Mouse (Mus musculus): ENCODE data around the gene Snx9. TPM values are rescaled to one million over a fixed set of nuclear protein-coding genes. Genes with fewer than 3 reads are reported as not detected.
A peak's percentile ranks its signal among the peaks of the same experiment; 100 is the strongest.

Snx9 gene
- polyA plus RNA-seq, 1 experiment from 2014 or later, result 29.6 TPM

DNA sequence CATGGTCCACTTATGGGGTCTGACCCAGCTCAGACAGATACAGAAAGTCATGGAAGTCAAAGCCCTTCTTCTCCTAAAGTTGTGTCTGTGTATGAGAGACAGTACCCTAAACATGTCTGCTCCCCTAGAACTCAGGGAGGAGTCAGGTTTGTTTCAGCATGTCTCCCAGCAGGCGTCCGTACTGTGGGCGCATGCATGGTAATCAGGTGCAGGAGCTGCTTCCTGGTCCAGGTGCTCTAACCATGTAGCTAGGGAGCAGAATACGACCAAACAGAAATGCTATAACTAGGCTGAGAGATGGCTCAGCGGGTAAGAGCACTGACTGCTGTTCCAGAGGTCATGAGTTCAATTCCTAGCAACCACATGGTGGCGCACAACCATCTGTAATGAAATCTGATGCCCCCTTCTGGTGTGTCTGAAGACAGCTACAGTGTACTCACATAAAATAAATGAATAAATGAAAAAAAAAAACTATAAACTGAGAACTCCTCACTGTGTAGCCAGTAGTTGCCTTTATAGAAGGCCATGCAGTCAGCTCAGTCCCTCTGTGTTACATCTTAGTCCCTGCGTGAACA is 52.5 kb downstream of the Snx9 start:
- Histone ChIP-seq H3K27me3 (ENCODE audit: control insufficient read depth, insufficient read depth, low read length) (no peaks in the 10 kb centered on the region), H3K9ac (ENCODE audit: low read length) (no peak overlapping the region), H3K36me3 (ENCODE audit: control insufficient read depth, insufficient read depth, low read length) (peaks cover 39% of the 10 kb centered on the region), H3K4me1 (ENCODE audit: control insufficient read depth in 2 of 2, insufficient read depth in 2 of 2, low read length in 2 of 2) (peaks cover 2 to 7% of the 10 kb centered on the region in 2 experiments; a peak in 2 of 4 replicates), H3K4me3 (ENCODE audit: control insufficient read depth in 1 of 2, insufficient read depth in 1 of 2, low read depth in 1 of 2, low read length in 2 of 2) (no peak overlapping the region), H3K4me2 (ENCODE audit: low read length) (no peak overlapping the region), H3K9me3 (ENCODE audit: control insufficient read depth, low read length) (no peaks in the 10 kb centered on the region), H3K27ac (replicated peaks in 1 of 2; ENCODE audit: control insufficient read depth in 1 of 2, insufficient read depth in 1 of 2, low read depth in 2 of 2, low read length in 2 of 2) (peak overlapping the region; percentile 31 to 34)
- ATAC-seq (ENCODE audit: insufficient number of reproducible peaks, insufficient read depth, low FRiP score, low read depth), result no peak
- WGBS, result 82% methylated on average over 7 of the region's 7 CpGs

DNA sequence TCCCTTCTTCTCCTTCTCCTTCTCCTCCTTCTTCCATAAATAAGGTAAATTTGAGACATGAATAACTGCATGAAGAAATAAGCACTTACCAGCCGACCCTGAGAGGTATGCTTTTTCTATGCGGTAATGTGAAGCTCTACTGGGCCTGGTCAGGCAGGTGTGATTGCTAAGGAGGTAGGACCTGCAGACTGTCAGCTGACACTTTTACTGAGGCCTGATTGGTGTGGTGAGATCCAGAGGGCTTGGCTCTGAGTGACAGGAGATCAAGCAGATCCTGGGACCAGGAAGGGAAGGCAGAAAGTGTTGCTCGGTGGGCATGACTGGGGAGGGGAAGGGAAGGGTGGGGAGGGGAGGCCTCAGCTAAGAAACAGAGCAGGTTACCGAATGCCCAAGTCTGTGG is 54.9 kb downstream of the Snx9 start:
- ATAC-seq (ENCODE audit: insufficient number of reproducible peaks, insufficient read depth, low FRiP score, low read depth), result no peak
- peaks cover 0 to 4% of the 10 kb centered on the region in 2 experiments; a peak in 1 of 4 replicates for H3K4me1 ChIP-seq (ENCODE audit: control insufficient read depth in 2 of 2, insufficient read depth in 2 of 2, low read length in 2 of 2)
- H3K36me3 ChIP-seq (ENCODE audit: control insufficient read depth, insufficient read depth, low read length), result peaks cover 45% of the 10 kb centered on the region
- no peaks in the 10 kb centered on the region for H3K27me3 ChIP-seq (ENCODE audit: control insufficient read depth, insufficient read depth, low read length)
- H3K4me2 ChIP-seq (ENCODE audit: low read length), result no peak overlapping the region
- H3K27ac ChIP-seq (replicated peaks in 1 of 2; ENCODE audit: control insufficient read depth in 1 of 2, insufficient read depth in 1 of 2, low read depth in 2 of 2, low read length in 2 of 2), result no peak overlapping the region
- no peaks in the 10 kb centered on the region for H3K9me3 ChIP-seq (ENCODE audit: control insufficient read depth, low read length)
- no peak overlapping the region for H3K4me3 ChIP-seq (ENCODE audit: control insufficient read depth in 1 of 2, insufficient read depth in 1 of 2, low read depth in 1 of 2, low read length in 2 of 2)
- H3K9ac ChIP-seq (ENCODE audit: low read length), result no peak overlapping the region
- 59% methylated on average over 4 of the region's 4 CpGs for WGBS

DNA sequence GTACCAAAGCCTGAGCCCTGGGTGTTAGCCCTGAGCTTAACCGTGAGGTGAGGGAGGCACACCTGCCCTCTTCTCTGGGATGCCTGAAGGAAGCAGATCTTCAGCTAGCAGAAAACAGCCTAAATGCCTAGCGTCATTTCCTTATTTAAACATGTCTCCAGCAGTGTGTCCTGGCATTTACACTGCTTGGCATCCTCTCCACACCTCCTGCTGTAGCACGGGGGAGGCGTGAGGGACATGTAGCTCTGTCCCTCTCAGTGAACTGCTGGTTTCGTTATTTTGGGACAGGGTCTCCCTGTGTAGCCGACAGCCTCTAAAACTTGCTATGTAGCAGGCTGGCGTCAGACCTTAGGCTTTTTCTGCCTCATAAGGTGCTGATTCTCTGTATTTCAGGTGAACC is 55.5 kb downstream of the Snx9 start:
- Histone ChIP-seq H3K9ac (ENCODE audit: low read length) (no peak overlapping the region), H3K4me1 (ENCODE audit: control insufficient read depth in 2 of 2, insufficient read depth in 2 of 2, low read length in 2 of 2) (peaks cover 0 to 4% of the 10 kb centered on the region in 2 experiments; a peak in 1 of 4 replicates), H3K4me2 (ENCODE audit: low read length) (no peak overlapping the region), H3K4me3 (ENCODE audit: control insufficient read depth in 1 of 2, insufficient read depth in 1 of 2, low read depth in 1 of 2, low read length in 2 of 2) (no peak overlapping the region), H3K27me3 (ENCODE audit: control insufficient read depth, insufficient read depth, low read length) (no peaks in the 10 kb centered on the region), H3K36me3 (ENCODE audit: control insufficient read depth, insufficient read depth, low read length) (peaks cover 47% of the 10 kb centered on the region), H3K9me3 (ENCODE audit: control insufficient read depth, low read length) (no peaks in the 10 kb centered on the region), H3K27ac (replicated peaks in 1 of 2; ENCODE audit: control insufficient read depth in 1 of 2, insufficient read depth in 1 of 2, low read depth in 2 of 2, low read length in 2 of 2) (no peak overlapping the region)
- 68% methylated on average over 7 of the region's 7 CpGs for WGBS
- ATAC-seq (ENCODE audit: insufficient number of reproducible peaks, insufficient read depth, low FRiP score, low read depth), result no peak

DNA sequence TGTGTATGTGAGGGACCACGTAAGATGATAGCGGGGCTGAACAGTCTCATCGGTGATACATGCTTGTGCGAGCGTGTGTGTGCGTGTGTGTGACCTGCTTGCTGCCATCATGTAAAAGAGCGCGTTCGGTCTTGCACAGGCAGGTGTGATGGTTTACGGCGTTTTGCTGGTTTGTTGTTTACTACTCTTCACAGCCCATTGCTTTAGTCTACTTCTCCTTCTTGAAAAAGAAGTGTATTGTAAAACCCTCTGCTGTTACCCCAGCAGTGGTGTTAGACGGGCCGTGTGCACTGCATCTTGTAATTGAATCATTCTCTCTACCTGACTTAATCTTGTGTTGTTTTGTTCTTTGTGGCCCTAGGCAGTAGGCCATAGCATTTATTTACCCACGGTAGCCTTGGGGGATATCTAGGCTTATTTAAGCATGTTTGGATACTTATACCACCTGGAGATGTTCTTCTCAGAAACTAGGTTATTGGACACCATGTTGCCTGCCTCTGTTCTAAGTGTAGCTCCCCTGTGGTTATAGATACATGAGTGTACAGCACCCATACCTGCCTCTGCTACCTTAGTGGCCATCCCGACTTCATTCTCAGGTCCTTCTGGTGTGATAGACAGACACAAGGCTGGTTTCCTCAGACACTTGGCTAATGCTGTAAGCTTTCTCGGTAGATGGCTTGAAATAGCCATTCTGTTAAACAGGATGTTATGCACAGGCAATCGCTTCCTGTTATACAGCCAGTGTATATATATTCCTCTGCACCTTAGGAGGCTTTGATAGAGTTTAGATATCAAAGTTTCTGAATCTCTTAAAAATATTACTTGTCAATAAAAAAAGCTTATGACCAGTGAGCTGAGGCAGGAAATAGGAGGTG is 56.4 kb downstream of the Snx9 start:
- 91% methylated on average over 17 of the region's 17 CpGs for WGBS

DNA sequence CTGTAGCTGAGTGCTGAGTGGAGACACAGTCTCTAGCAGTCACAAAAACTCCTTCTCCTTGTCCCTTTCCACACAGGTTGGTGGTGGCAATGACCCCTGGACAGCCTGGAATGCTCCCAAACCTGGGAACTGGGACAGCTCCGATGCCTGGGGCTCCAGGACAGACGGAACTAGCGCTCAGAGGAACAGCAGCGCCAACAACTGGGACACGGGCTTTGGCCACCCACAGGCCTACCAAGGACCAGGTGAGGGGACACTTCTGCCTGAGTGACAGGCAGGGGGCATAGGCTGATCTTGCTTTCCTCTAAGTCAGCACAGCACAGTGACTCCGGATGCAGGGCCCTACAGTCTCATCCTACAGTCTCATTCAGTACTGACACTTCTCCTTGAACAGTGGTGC is 58.1 kb downstream of the Snx9 start:
- Histone ChIP-seq H3K27ac (replicated peaks in 1 of 2; ENCODE audit: control insufficient read depth in 1 of 2, insufficient read depth in 1 of 2, low read depth in 2 of 2, low read length in 2 of 2) (no peak overlapping the region), H3K4me2 (ENCODE audit: low read length) (no peak overlapping the region), H3K9ac (ENCODE audit: low read length) (no peak overlapping the region), H3K4me3 (ENCODE audit: control insufficient read depth in 1 of 2, insufficient read depth in 1 of 2, low read depth in 1 of 2, low read length in 2 of 2) (no peak overlapping the region), H3K36me3 (ENCODE audit: control insufficient read depth, insufficient read depth, low read length) (peaks cover 71% of the 10 kb centered on the region), H3K9me3 (ENCODE audit: control insufficient read depth, low read length) (no peaks in the 10 kb centered on the region), H3K4me1 (ENCODE audit: control insufficient read depth in 2 of 2, insufficient read depth in 2 of 2, low read length in 2 of 2) (no peaks in the 10 kb centered on the region), H3K27me3 (ENCODE audit: control insufficient read depth, insufficient read depth, low read length) (no peaks in the 10 kb centered on the region)
- ATAC-seq (ENCODE audit: insufficient number of reproducible peaks, insufficient read depth, low FRiP score, low read depth), result no peak
- WGBS, result 84% methylated on average over 6 of the region's 6 CpGs

More for the DNA sequence above, 56.4 kb downstream of the Snx9 start:
- Histone ChIP-seq H3K4me1 (ENCODE audit: control insufficient read depth in 2 of 2, insufficient read depth in 2 of 2, low read length in 2 of 2) (0 out of 4 replicates have a peak, but pooled peaks cover 0 to 4% of the 10 kb centered on the region in 2 experiments), H3K9ac (ENCODE audit: low read length) (no peak overlapping the region), H3K4me3 (ENCODE audit: control insufficient read depth in 1 of 2, insufficient read depth in 1 of 2, low read depth in 1 of 2, low read length in 2 of 2) (no peak overlapping the region), H3K9me3 (ENCODE audit: control insufficient read depth, low read length) (no peaks in the 10 kb centered on the region), H3K27ac (replicated peaks in 1 of 2; ENCODE audit: control insufficient read depth in 1 of 2, insufficient read depth in 1 of 2, low read depth in 2 of 2, low read length in 2 of 2) (no peak overlapping the region), H3K4me2 (ENCODE audit: low read length) (no peak overlapping the region), H3K27me3 (ENCODE audit: control insufficient read depth, insufficient read depth, low read length) (no peaks in the 10 kb centered on the region), H3K36me3 (ENCODE audit: control insufficient read depth, insufficient read depth, low read length) (peaks cover 55% of the 10 kb centered on the region)
- ATAC-seq (ENCODE audit: insufficient number of reproducible peaks, insufficient read depth, low FRiP score, low read depth), result no peak

DNA sequence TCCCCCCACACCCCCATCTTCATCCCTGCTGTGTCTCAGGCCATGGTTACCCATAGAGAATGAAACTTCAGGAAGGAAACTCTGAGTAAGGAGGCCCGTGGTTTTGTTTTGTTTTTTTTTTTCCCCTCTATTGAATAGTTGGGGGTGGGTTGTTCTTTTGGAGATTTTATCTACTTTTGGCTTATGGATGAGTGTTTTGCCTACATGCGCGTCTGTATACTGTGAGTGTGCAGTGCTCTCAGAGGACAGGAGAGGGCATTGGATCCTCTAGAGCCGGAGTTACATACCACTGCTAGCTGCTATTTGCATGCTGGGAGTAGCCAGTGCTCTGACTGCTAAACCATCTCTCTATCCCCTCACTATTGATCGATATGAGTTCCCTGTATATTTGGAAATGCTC is 60.3 kb downstream of the Snx9 start:
- no peak overlapping the region for H3K27ac ChIP-seq (replicated peaks in 1 of 2; ENCODE audit: control insufficient read depth in 1 of 2, insufficient read depth in 1 of 2, low read depth in 2 of 2, low read length in 2 of 2)
- peaks cover 76% of the 10 kb centered on the region for H3K36me3 ChIP-seq (ENCODE audit: control insufficient read depth, insufficient read depth, low read length)
- WGBS, result 74% methylated on average over 5 of the region's 5 CpGs
- no peaks in the 10 kb centered on the region for H3K27me3 ChIP-seq (ENCODE audit: control insufficient read depth, insufficient read depth, low read length)
- no peaks in the 10 kb centered on the region for H3K9me3 ChIP-seq (ENCODE audit: control insufficient read depth, low read length)
- H3K4me2 ChIP-seq (ENCODE audit: low read length), result no peak overlapping the region
- H3K4me1 ChIP-seq (ENCODE audit: control insufficient read depth in 2 of 2, insufficient read depth in 2 of 2, low read length in 2 of 2), result no peaks in the 10 kb centered on the region
- no peak overlapping the region for H3K9ac ChIP-seq (ENCODE audit: low read length)
- H3K4me3 ChIP-seq (ENCODE audit: control insufficient read depth in 1 of 2, insufficient read depth in 1 of 2, low read depth in 1 of 2, low read length in 2 of 2), result no peak overlapping the region
- no peak for ATAC-seq (ENCODE audit: insufficient number of reproducible peaks, insufficient read depth, low FRiP score, low read depth)

DNA sequence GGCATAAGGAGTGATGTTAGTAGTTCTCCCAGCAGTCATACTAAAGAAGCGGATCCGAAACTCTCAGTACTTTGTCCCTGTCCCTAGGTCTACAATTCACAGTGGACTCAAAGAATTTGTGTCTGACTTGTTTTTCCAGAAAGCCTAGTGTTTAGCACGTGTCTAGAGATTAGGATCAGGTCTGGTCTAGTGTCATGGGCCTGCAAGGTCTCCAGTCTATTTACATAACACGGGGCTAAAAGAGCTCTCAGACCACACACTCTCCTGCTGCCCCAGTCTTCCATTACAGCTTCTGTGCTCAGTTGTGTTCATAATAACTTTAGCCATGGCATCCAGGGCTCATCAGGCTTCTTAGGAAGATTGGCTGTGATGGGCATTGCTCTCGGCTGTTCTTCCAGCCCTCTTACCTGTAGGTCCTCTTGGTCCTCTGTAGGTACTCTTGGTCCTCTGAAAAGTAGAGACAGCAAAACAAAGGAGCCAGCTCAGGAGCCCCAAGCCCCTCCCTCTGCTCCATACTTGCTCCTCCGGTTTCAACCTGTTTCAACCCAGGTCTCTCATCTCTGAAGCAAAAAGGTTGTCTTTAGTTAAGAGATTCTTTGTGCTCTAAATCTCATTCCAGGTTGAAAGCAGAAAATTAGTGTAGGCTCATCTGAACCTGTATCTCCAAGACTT is 62.6 kb downstream of the Snx9 start:
- WGBS, result 63% methylated on average over 6 of the region's 6 CpGs
- Histone ChIP-seq H3K27me3 (ENCODE audit: control insufficient read depth, insufficient read depth, low read length) (no peaks in the 10 kb centered on the region), H3K4me2 (ENCODE audit: low read length) (no peak overlapping the region), H3K4me3 (ENCODE audit: control insufficient read depth in 1 of 2, insufficient read depth in 1 of 2, low read depth in 1 of 2, low read length in 2 of 2) (no peak overlapping the region), H3K36me3 (ENCODE audit: control insufficient read depth, insufficient read depth, low read length) (peaks cover 91% of the 10 kb centered on the region), H3K4me1 (ENCODE audit: control insufficient read depth in 2 of 2, insufficient read depth in 2 of 2, low read length in 2 of 2) (no peaks in the 10 kb centered on the region), H3K9ac (ENCODE audit: low read length) (no peak overlapping the region), H3K9me3 (ENCODE audit: control insufficient read depth, low read length) (no peaks in the 10 kb centered on the region), H3K27ac (replicated peaks in 1 of 2; ENCODE audit: control insufficient read depth in 1 of 2, insufficient read depth in 1 of 2, low read depth in 2 of 2, low read length in 2 of 2) (no peak overlapping the region)
- no peak for ATAC-seq (ENCODE audit: insufficient number of reproducible peaks, insufficient read depth, low FRiP score, low read depth)

Data from heart, embryonic 14.5 days (tissue).